Mouse (Mus musculus): ENCODE data around the gene Rnf126.
A peak's percentile ranks its signal among the peaks of the same experiment; 100 is the strongest.

Gene Rnf126

GRCm38 (mm10) chr10:79792339-79793040 is 25.7 kb upstream of the Rnf126 start:
- DNase-seq, result no peak

GRCm38 (mm10) chr10:79790861-79791260 is 24.1 kb upstream of the Rnf126 start, which contains the start of gene Prss57:
TSS of gene Prss57 (minus strand) at chr10:79790961.
- DNase-seq, result no peak

GRCm38 (mm10) chr10:79789581-79789980 is 22.8 kb upstream of the Rnf126 start:
- no peak for DNase-seq

GRCm38 (mm10) chr10:79788386-79789158 is 21.8 kb upstream of the Rnf126 start:
- peak; percentile 72 to 79 for DNase-seq

- peak; percentile 48 to 50 for DNase-seq
These were observed 17.4 kb upstream of the Rnf126 start for GRCm38 (mm10) chr10:79783920-79784800.

- no peak for DNase-seq
These were observed 16.3 kb upstream of the Rnf126 start for GRCm38 (mm10) chr10:79783050-79783449.

GRCm38 (mm10) chr10:79781956-79782355 is 15.2 kb upstream of the Rnf126 start:
- DNase-seq, result peak; percentile 55 to 78

- no peak for DNase-seq
These were observed 14.4 kb upstream of the Rnf126 start for GRCm38 (mm10) chr10:79781139-79781538.

GRCm38 (mm10) chr10:79780664-79781015 is 13.9 kb upstream of the Rnf126 start:
- DNase-seq, result peak; percentile 65 to 78

GRCm38 (mm10) chr10:79779784-79780663 is 13.3 kb upstream of the Rnf126 start:
- peak; percentile 92 to 94 for DNase-seq

- DNase-seq, result no peak
These were observed 12.4 kb upstream of the Rnf126 start for GRCm38 (mm10) chr10:79779193-79779592.

- DNase-seq, result no peak
These were observed 11.3 kb upstream of the Rnf126 start for GRCm38 (mm10) chr10:79778006-79778405.

GRCm38 (mm10) chr10:79777103-79777531 is 10.4 kb upstream of the Rnf126 start, which contains the start of gene Fstl3:
TSS of gene Fstl3 (plus strand) at chr10:79777272.
- no peak for DNase-seq

GRCm38 (mm10) chr10:79774486-79775279 is 7.9 kb upstream of the Rnf126 start:
- peak in 1 of 2 experiments; percentile 7 for DNase-seq

GRCm38 (mm10) chr10:79773208-79773607 is 6.5 kb upstream of the Rnf126 start:
- no peak for DNase-seq

GRCm38 (mm10) chr10:79772320-79772719 is 5.6 kb upstream of the Rnf126 start:
- no peak for DNase-seq

GRCm38 (mm10) chr10:79769329-79769728 is 2.6 kb upstream of the Rnf126 start:
- no peak for DNase-seq

GRCm38 (mm10) chr10:79768400-79768799 is 1.6 kb upstream of the Rnf126 start:
- peak; percentile 79 to 81 for DNase-seq

GRCm38 (mm10) chr10:79767372-79768244 is 856 bp upstream of the Rnf126 start:
- DNase-seq, result peak; percentile 69 to 81

GRCm38 (mm10) chr10:79766001-79766507 is 698 bp downstream of the Rnf126 start:
- DNase-seq, result no peak

All from thymus, postnatal 36 days (tissue).